Mouse (Mus musculus) ES-E14 (cell line): Measurements from ENCODE around the gene Hmgb1.

Experiments used
- HCFC1 ChIP-seq: IDR thresholded peaks from 2 replicates; pipeline ENCODE4 v1.6.1; 2012; ENCODE audit warnings: low read length, inconsistent platforms, borderline replicate concordance; ENCODE audit not compliant: insufficient read depth
- MAFK ChIP-seq: IDR thresholded peaks from 2 replicates; pipeline ENCODE4 v1.6.1; 2014; ENCODE audit warnings: mild to moderate bottlenecking, low read depth, low read length, inconsistent platforms; ENCODE audit not compliant: insufficient read depth
- ZC3H11A ChIP-seq: IDR thresholded peaks from 2 replicates; pipeline ENCODE4 v1.6.1; 2012; ENCODE audit warnings: low read depth, mild to moderate bottlenecking, inconsistent platforms, low read length, borderline replicate concordance
- ZNF384 ChIP-seq: IDR thresholded peaks from 2 replicates; pipeline ENCODE4 v1.6.1; 2012; ENCODE audit warnings: low read depth, low read length, inconsistent platforms

DNA sequence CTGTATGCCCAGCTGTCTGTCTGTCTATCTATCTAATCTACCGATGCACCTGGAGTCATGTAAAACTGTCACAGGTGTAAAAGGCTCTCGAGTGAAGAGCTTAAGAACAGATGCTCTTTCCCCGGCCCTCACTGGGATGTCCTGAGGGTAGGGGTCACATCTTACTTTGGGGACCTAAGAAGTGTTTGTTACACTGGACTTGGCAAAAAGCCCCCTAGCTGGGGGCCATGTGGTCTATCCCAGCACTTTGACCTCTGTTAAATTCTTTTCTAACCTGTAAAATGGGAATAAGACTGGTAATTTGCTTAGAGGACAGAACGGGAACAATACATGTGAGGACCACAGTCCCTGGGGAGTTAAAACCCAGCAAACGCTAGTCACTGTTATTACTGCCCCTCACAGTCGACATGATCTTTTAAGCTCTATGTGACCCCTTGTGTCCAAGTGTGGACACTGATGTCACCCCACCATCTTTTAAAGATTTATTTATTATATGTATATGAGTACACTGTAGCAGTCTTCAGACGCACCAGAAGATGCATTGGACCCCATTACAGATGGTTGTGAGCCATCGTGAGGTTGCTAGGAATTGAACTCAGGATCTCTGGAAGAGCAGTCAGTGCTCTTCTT, 80.1 kb downstream of the Hmgb1 start:
- TF ChIP-seq ZNF384, result no peak
- TF ChIP-seq MAFK, result no peak
- TF ChIP-seq ZC3H11A, result no peak
- no peak for TF ChIP-seq HCFC1
